Mouse (Mus musculus) liver, embryonic 14.5 days (tissue): ENCODE measurements around the gene Polr1c. TPM values are rescaled to one million over a fixed set of nuclear protein-coding genes. Genes with fewer than 3 reads are reported as not detected.
A peak's percentile ranks its signal among the peaks of the same experiment; 100 is the strongest.

Source experiments
- ATAC-seq: fragments of 200-750 bp; cut with Nextera tagmentation; 2 replicates; pipeline ENCODE4 v1.8.0; 2017; ENCODE audit warnings: moderate number of reproducible peaks, mild to moderate bottlenecking, moderate library complexity; ENCODE audit not compliant: insufficient read depth
- DNase-seq, 3 experiments: peaks; one replicate each; pipeline ENCODE4 v3.0.0-alpha.2; 2012 to 2013; ENCODE audit warnings: low read depth in 3 of 3, low spot score in 3 of 3
- H3K27ac ChIP-seq: fragments of 300-500 bp; sonication (generic); 2 replicates; pipeline ENCODE4 v1.5.1; 2014; ENCODE audit warnings: moderate library complexity, mild to moderate bottlenecking, control low read depth, inconsistent platforms
- H3K27me3 ChIP-seq: fragments of 300-500 bp; sonication (generic); 2 replicates; pipeline ENCODE4 v1.6.1; 2014; ENCODE audit warnings: mild to moderate bottlenecking, low read length, moderate library complexity; ENCODE audit not compliant: control insufficient read depth, insufficient read depth
- H3K36me3 ChIP-seq: fragments of 300-500 bp; sonication (generic); replicated peaks from 2 replicates; pipeline ENCODE4 v1.6.1; 2014; ENCODE audit warnings: low read depth; ENCODE audit not compliant: control insufficient read depth, insufficient read depth
- H3K4me1 ChIP-seq, 2 experiments: fragments of 200-500 bp in 1 of 2; fragments of 300-500 bp in 1 of 2; sonication (generic) in 1 of 2; replicated peaks; 2 replicates each; pipeline ENCODE4 v1.6.1; 2012 to 2014; ENCODE audit warnings: antibody characterized with exemption in 1 of 2, inconsistent platforms in 1 of 2, low read length in 1 of 2; ENCODE audit not compliant: control insufficient read depth in 2 of 2, insufficient read depth in 2 of 2
- H3K4me2 ChIP-seq: fragments of 300-500 bp; sonication (generic); 2 replicates; pipeline ENCODE4 v1.6.1; 2014; ENCODE audit warnings: low read depth, mild to moderate bottlenecking, control low read depth, moderate library complexity
- H3K4me3 ChIP-seq, 2 experiments: fragments of 200-500 bp in 1 of 2; fragments of 300-500 bp in 1 of 2; sonication (generic) in 1 of 2; 2 replicates each; pipeline ENCODE4 v1.5.1; 2012 to 2014; ENCODE audit warnings: low read depth in 2 of 2, low read length in 2 of 2, mild to moderate bottlenecking in 2 of 2, control low read depth in 1 of 2, inconsistent platforms in 1 of 2, moderate library complexity in 1 of 2; ENCODE audit not compliant: insufficient read depth in 1 of 2
- H3K9ac ChIP-seq: fragments of 300-500 bp; sonication (generic); replicated peaks from 2 replicates; pipeline ENCODE4 v1.6.1; 2014; ENCODE audit warnings: mild to moderate bottlenecking, control low read depth, moderate library complexity
- H3K9me3 ChIP-seq: fragments of 300-500 bp; sonication (generic); 2 replicates; pipeline ENCODE4 v1.6.1; 2016; ENCODE audit warnings: low read length, mixed read lengths; ENCODE audit not compliant: control insufficient read depth
- CTCF ChIP-seq: IDR thresholded peaks from 2 replicates; pipeline ENCODE4 v1.5.1; 2016; ENCODE audit warnings: antibody characterized with exemption, low read depth, control low read depth
- EP300 ChIP-seq: IDR thresholded peaks from 2 replicates; pipeline ENCODE4 v1.6.1; 2016; ENCODE audit warnings: antibody characterized with exemption, low read depth
- WGBS: fragments of 180-500 bp; shearing (Covaris S2); extraction: QIAGEN DNeasy Blood & Tissue Kit; methylation state at CpG from one replicate; pipeline ENCODE4 v1.1.7; 2014; ENCODE audit not compliant: insufficient replicate concordance; 5-methylcytosine and 5-hydroxymethylcytosine counted together
- polyA plus RNA-seq, 2 experiments: library from polyadenylated mRNA; depleted of rRNA in 1 of 2; stranded (reverse) in 1 of 2; unstranded in 1 of 2; fragments of >200 nt; fragmentation: Nextera tagmentation in 1 of 2; extraction: Ambion mirVana in 1 of 2; gene quantifications; 2 replicates each; pipeline versions ENCODE4 v1.2.1 to v1.2.3; 2012 to 2014

Gene Polr1c
- polyA plus RNA-seq, 2 experiments, result 37.3 to 40.8 TPM

DNA sequence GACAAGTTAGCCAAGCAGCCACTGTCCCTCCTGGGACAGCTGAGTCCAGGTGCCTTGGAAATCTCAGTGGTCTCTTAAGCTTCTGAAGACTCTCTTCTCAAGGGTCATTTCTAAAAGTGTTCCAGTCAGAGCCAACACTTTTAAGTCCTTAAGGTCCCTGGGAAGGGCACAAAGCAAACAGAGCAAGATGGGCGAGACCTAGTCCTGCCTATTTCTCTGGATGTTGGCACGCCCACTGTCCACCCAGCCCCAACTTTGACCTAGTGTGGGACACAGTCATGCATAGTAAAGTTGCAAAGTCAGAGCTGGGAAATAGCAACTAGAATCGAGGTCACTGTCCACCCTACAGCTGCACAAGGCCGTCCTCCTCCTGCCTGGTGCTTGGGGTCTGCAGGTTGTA lies 4.9 kb downstream of the Polr1c start:
- H3K4me2 ChIP-seq, result no peak overlapping the region
- no peaks in the 10 kb centered on the region for H3K9me3 ChIP-seq
- peaks cover 7% of the 10 kb centered on the region in 2 experiments for H3K4me1 ChIP-seq
- no peak for TF ChIP-seq EP300
- TF ChIP-seq CTCF, result no peak
- no peaks in the 10 kb centered on the region for H3K27me3 ChIP-seq
- H3K36me3 ChIP-seq, result peaks cover 56% of the 10 kb centered on the region
- H3K27ac ChIP-seq, result no peak overlapping the region
- no peak overlapping the region for H3K9ac ChIP-seq
- WGBS, result 60% methylated on average over 4 of the region's 4 CpGs
- no peak overlapping the region for H3K4me3 ChIP-seq
- DNase-seq (no peak), ATAC-seq (no peak)

DNA sequence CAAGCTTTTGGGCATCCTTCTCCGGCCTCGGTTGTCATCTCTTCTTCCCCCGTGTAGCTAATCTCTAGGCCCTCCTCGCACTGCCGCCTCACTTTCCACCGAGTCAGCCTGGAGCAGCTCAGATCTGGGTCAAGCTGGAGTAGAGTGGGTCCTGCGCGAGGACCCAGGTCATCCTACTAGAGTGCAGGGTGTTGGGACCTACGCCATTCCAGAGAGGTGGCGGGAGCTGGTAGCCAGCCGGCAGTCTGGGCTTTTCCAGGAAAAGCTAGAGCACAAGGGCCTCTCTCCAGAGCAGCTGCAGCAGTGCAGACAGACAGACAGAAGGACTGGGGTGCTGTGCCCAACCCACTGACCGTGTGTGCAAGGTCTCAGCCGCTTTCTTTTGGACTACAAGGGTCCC lies 5.6 kb downstream of the Polr1c start:
- no peaks in the 10 kb centered on the region for H3K9me3 ChIP-seq
- no peak for DNase-seq
- H3K4me1 ChIP-seq, result peaks cover 10% of the 10 kb centered on the region in 2 experiments
- H3K27me3 ChIP-seq, result no peaks in the 10 kb centered on the region
- no peak overlapping the region for H3K9ac ChIP-seq
- no peak overlapping the region for H3K27ac ChIP-seq
- H3K36me3 ChIP-seq, result peaks cover 61% of the 10 kb centered on the region
- no peak for ATAC-seq
- 80% methylated on average over 13 of the region's 13 CpGs for WGBS
- no peak overlapping the region for H3K4me3 ChIP-seq
- TF ChIP-seq CTCF (no peak), EP300 (no peak)
- H3K4me2 ChIP-seq, result no peak overlapping the region

DNA sequence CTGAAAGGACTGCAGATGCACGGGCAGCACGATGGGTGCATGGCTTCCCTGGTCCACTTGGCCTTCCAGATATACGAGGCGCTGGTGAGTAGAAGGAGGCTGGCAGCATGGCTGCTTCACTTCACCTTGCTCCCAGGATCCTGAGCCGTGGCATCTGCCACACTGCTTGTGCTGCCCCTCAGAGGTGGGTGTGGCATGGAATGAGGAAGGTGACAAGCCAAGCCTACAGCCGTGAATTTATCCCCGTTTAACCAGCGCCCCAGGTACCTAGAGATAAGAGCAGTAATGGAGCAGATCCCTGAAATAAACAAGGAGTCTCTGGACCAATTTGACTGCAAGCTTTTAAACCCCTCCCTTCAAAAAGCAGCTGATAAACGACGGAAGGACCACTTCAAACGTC lies 6.4 kb downstream of the Polr1c start:
- Histone ChIP-seq H3K4me1 (peaks cover 10 to 11% of the 10 kb centered on the region in 2 experiments), H3K9me3 (no peaks in the 10 kb centered on the region), H3K27ac (no peak overlapping the region), H3K27me3 (no peaks in the 10 kb centered on the region), H3K9ac (no peak overlapping the region), H3K4me3 (no peak overlapping the region), H3K4me2 (no peak overlapping the region), H3K36me3 (peaks cover 68% of the 10 kb centered on the region)
- TF ChIP-seq EP300, result no peak
- TF ChIP-seq CTCF, result no peak
- ATAC-seq, result no peak
- DNase-seq, result no peak
- WGBS, result 63% methylated on average over 11 of the region's 11 CpGs

DNA sequence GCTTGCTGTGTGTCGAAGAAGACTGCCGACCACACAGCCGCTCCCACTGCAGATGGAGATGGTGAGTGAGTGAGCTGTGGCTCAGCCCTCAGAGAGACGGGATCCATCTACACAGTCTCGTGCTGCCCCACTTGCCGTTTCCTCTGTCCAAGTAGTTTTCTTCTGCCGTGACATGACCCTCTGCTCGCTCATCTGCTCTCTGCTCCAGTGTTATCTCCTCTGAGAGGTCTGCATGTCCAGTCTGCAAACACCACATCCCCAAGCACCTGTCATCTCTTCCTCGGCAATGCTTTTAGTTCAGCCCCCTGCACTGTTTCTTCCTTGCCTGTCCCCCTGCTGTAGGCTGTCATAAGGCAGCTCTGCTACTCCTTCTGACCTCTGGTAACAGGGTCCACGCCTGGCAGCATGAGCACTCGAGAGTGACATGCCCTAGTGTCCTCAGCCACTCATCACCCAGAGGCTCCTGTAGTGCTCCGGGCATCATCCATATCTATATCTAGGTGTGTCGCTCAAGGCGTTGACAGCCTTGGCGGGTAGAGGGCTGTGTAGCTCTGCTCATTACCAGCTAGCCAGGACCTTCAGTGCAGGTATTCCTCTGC lies 8.2 kb downstream of the Polr1c start:
- DNase-seq (no peak), ATAC-seq (no peak)
- Histone ChIP-seq H3K4me2 (no peak overlapping the region), H3K9ac (no peak overlapping the region), H3K9me3 (no peaks in the 10 kb centered on the region), H3K4me3 (no peak overlapping the region), H3K4me1 (peaks cover 11 to 13% of the 10 kb centered on the region in 2 experiments), H3K36me3 (peaks cover 58% of the 10 kb centered on the region), H3K27me3 (no peaks in the 10 kb centered on the region), H3K27ac (no peak overlapping the region)
- no peak for TF ChIP-seq EP300
- TF ChIP-seq CTCF, result no peak
- WGBS, result 75% methylated on average over 15 of the region's 15 CpGs

DNA sequence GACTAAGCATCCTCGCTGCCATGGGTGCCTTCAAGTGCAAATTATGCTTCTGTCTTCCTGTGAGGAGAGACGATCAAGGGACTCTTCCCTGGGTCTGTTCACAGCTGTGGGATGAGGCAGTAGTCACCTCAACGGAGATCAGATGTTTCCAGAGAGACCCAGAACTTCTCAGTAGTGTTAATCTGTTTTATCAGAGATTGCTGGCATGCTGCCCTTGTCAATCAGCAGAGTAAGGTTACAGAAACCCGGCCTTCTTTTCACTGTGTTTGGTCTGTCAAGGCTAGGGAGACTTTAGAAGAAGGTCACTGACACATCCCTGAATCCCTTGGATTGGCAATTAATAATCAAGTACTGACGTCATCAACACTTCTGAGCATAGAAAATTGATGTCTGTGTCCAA lies 10.4 kb downstream of the Polr1c start:
- DNase-seq (no peak), ATAC-seq (0 out of 2 replicates have a peak, but pooled peaks have one; percentile 8)
- no peak for TF ChIP-seq EP300
- WGBS, result 59% methylated on average over 5 of the region's 5 CpGs
- H3K4me2 ChIP-seq, result no peak overlapping the region
- no peak overlapping the region for H3K4me3 ChIP-seq
- no peak overlapping the region for H3K27ac ChIP-seq
- H3K36me3 ChIP-seq, result peaks cover 55% of the 10 kb centered on the region
- no peaks in the 10 kb centered on the region for H3K9me3 ChIP-seq
- peaks cover 11 to 13% of the 10 kb centered on the region in 2 experiments for H3K4me1 ChIP-seq
- H3K27me3 ChIP-seq, result no peaks in the 10 kb centered on the region
- no peak overlapping the region for H3K9ac ChIP-seq
